Mouse (Mus musculus): Measurements from ENCODE around the gene Fndc3b. TPM values are rescaled to one million over a fixed set of nuclear protein-coding genes. Genes with fewer than 3 reads are reported as not detected.
"Not testable (repeated sequence)": the region's sequence is repeated elsewhere in the genome, so short reads cannot be mapped to it uniquely, and the experiment has no call there.

Fndc3b gene
- polyA plus RNA-seq, 1 experiment from 2014 or later, result 13.2 TPM

DNA sequence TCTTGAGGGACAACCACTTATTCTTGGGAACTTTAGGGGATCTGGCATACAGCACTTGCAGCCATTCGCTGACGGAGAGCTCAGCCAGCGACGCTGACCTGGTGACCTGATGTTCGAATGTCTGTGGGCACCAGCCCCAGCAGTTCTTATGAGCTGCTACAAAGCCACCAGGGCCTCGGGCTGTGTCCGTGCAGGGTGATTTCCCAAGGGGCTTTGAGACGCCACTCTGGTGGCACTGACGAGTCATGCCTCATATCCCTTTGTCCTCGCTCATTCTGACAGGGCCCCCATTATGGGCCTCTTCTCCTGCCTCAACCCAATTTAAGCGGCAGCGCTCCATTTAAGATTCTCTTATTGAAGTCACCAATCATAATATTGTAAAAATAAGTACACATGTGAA is 289.1 kb downstream of the Fndc3b start:
- H3K9ac ChIP-seq (ENCODE audit: low read depth, low read length), result no peak overlapping the region
- 69% methylated on average over 12 of the region's 12 CpGs for WGBS (ENCODE audit: insufficient replicate concordance)

DNA sequence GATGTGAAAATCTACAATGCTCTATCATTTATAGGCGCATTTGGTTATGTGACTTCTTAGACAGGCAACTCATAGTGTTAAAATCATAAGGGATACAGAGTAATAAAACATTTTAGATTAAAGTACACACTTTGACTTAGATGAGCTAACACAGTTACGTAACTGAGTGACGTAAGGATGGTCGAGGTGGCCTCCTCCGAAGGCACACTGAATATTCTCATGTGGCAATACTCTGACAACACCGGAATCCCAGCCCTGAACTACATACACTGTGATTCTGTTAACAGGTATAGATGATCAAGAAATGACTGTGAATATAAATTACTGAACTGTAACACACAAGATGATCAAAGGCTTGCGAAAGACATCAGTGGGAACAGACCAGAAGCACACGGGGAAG is 292.5 kb downstream of the Fndc3b start:
- no peaks in the 10 kb centered on the region for H3K36me3 ChIP-seq (ENCODE audit: control insufficient read depth, insufficient read depth)
- H3K4me2 ChIP-seq (ENCODE audit: low read depth, low read length), result no peak overlapping the region
- H3K4me1 ChIP-seq (ENCODE audit: control insufficient read depth, low read depth, low read length), result no peaks in the 10 kb centered on the region
- no peaks in the 10 kb centered on the region for H3K9me3 ChIP-seq (replicated peaks; ENCODE audit: control insufficient read depth, low read length)
- no peaks in the 10 kb centered on the region for H3K27me3 ChIP-seq (ENCODE audit: control insufficient read depth, insufficient read depth, low read depth, low read length)
- 75% methylated on average over 8 of the region's 8 CpGs for WGBS (ENCODE audit: insufficient replicate concordance)
- no peak for ATAC-seq (ENCODE audit: low read depth)
- no peak overlapping the region for H3K4me3 ChIP-seq (ENCODE audit: low read depth, low read length)
- H3K9ac ChIP-seq (ENCODE audit: low read depth, low read length), result no peak overlapping the region
- no peak overlapping the region for H3K27ac ChIP-seq (ENCODE audit: low read length)

More for the DNA sequence above, 289.1 kb downstream of the Fndc3b start:
- H3K27me3 ChIP-seq (ENCODE audit: control insufficient read depth, insufficient read depth, low read depth, low read length), result no peaks in the 10 kb centered on the region
- no peak overlapping the region for H3K27ac ChIP-seq (ENCODE audit: low read length)
- H3K9me3 ChIP-seq (replicated peaks; ENCODE audit: control insufficient read depth, low read length), result no peaks in the 10 kb centered on the region
- H3K36me3 ChIP-seq (ENCODE audit: control insufficient read depth, insufficient read depth), result no peaks in the 10 kb centered on the region; the same call in 1 of the 2 replicates
- ATAC-seq (ENCODE audit: low read depth), result no peak
- H3K4me2 ChIP-seq (ENCODE audit: low read depth, low read length), result no peak overlapping the region
- no peak overlapping the region for H3K4me3 ChIP-seq (ENCODE audit: low read depth, low read length)
- no peaks in the 10 kb centered on the region for H3K4me1 ChIP-seq (ENCODE audit: control insufficient read depth, low read depth, low read length)

DNA sequence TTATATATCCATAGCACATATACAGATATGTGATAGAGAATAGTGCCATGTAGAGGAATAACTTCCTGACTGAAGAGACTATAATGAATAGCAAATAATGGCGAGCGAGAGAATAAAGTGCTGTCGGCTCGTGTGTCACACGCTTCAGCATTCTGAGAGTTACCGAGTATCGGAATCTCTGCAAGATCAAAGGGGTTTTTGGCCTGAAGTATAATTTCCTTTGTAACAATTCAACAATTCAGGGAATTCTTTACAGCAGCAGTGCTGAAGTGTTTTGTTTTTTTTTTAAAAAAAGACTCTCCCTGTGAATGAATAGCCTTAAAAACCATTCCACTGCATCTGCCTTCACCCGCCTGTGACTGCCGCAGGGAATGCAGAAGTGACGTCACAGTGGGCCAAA is 294.3 kb downstream of the Fndc3b start:
- Histone ChIP-seq H3K4me3 (ENCODE audit: low read depth, low read length) (no peak overlapping the region), H3K27ac (ENCODE audit: low read length) (no peak overlapping the region), H3K9me3 (replicated peaks; ENCODE audit: control insufficient read depth, low read length) (no peaks in the 10 kb centered on the region), H3K4me2 (ENCODE audit: low read depth, low read length) (no peak overlapping the region), H3K36me3 (ENCODE audit: control insufficient read depth, insufficient read depth) (no peaks in the 10 kb centered on the region), H3K9ac (ENCODE audit: low read depth, low read length) (no peak overlapping the region), H3K27me3 (ENCODE audit: control insufficient read depth, insufficient read depth, low read depth, low read length) (no peaks in the 10 kb centered on the region), H3K4me1 (ENCODE audit: control insufficient read depth, low read depth, low read length) (no peaks in the 10 kb centered on the region)
- no peak for ATAC-seq (ENCODE audit: low read depth)
- 85% methylated on average over 10 of the region's 10 CpGs for WGBS (ENCODE audit: insufficient replicate concordance)

DNA sequence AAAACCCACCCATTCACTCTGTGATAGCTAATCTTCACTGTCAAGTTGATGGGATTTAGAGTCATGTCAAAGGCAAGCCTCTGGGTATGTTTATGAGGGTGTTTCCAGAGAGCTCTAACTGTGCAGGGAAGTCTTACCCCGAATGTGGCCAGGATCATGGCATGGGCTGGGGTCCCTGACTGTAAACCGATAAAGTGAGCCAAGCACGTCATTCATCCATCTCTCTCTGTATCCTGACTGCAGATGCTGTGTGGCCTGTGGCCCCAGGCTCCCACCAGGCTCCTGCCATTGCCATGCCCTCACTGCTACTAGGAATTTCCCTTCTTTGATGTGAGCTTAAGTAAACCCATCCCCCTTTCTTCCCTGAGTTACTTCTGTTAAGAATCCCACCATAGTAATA is 297.5 kb downstream of the Fndc3b start:
- Histone ChIP-seq H3K36me3 (ENCODE audit: control insufficient read depth, insufficient read depth) (no peaks in the 10 kb centered on the region), H3K27me3 (ENCODE audit: control insufficient read depth, insufficient read depth, low read depth, low read length) (no peaks in the 10 kb centered on the region), H3K27ac (ENCODE audit: low read length) (no peak overlapping the region), H3K9me3 (replicated peaks; ENCODE audit: control insufficient read depth, low read length) (no peaks in the 10 kb centered on the region), H3K4me1 (ENCODE audit: control insufficient read depth, low read depth, low read length) (no peaks in the 10 kb centered on the region), H3K4me2 (ENCODE audit: low read depth, low read length) (no peak overlapping the region), H3K9ac (ENCODE audit: low read depth, low read length) (no peak overlapping the region), H3K4me3 (ENCODE audit: low read depth, low read length) (no peak overlapping the region)
- WGBS (ENCODE audit: insufficient replicate concordance), result 45% methylated on average over 3 of the region's 3 CpGs
- no peak for ATAC-seq (ENCODE audit: low read depth)

DNA sequence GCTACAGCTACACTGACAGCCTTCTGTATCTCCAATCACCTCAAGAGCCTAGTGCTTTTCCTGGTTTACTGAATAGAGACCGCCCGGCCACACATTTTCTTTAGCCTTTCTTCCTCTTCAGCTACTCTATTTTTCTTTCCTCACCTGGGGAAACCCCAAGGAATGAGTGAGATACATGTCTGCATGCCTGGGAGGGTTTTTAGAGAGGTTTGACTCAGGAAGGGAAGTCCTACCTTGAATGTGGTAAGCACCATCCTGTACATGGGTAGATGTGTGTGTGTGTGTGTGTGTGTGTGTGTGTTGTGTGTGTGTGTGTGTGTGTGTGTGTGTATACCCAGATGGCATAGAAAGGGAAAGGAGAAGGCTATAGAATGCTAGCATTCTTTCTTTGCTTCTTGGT is 299.8 kb downstream of the Fndc3b start:
- H3K36me3 ChIP-seq (ENCODE audit: control insufficient read depth, insufficient read depth), result no peaks in the 10 kb centered on the region
- no peaks in the 10 kb centered on the region for H3K27me3 ChIP-seq (ENCODE audit: control insufficient read depth, insufficient read depth, low read depth, low read length)
- H3K4me2 ChIP-seq (ENCODE audit: low read depth, low read length), result no peak overlapping the region
- H3K4me3 ChIP-seq (ENCODE audit: low read depth, low read length), result no peak overlapping the region
- no peak for ATAC-seq (ENCODE audit: low read depth)
- no peaks in the 10 kb centered on the region for H3K9me3 ChIP-seq (replicated peaks; ENCODE audit: control insufficient read depth, low read length)
- no peaks in the 10 kb centered on the region for H3K4me1 ChIP-seq (ENCODE audit: control insufficient read depth, low read depth, low read length)
- no peak overlapping the region for H3K9ac ChIP-seq (ENCODE audit: low read depth, low read length)
- 64% methylated on average over 2 of the region's 2 CpGs for WGBS (ENCODE audit: insufficient replicate concordance)
- no peak overlapping the region for H3K27ac ChIP-seq (ENCODE audit: low read length)

DNA sequence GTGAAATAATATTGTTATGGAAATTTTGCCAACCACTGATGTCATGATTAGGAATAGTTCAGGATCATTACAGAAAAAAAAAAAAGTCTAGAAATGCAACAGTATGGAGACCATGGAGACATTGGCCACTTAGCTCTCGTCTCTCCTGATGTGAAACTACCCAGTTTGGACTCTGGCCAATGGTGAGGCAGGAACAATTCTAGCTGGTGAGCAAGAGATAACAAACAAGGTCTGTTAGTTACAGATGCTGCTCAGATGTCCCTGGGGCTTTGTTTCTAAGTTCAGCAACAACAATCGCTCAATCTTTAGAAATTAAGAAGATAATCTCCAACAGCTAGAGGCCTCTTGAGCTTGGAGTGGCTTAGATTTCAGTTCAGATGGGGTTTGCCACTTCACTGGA is 302.5 kb downstream of the Fndc3b start:
- H3K36me3 ChIP-seq (ENCODE audit: control insufficient read depth, insufficient read depth), result no peaks in the 10 kb centered on the region
- WGBS (ENCODE audit: insufficient replicate concordance), result 44% methylated on average over 2 of the region's 2 CpGs
- H3K27ac ChIP-seq (ENCODE audit: low read length), result no peak overlapping the region
- no peaks in the 10 kb centered on the region for H3K4me1 ChIP-seq (ENCODE audit: control insufficient read depth, low read depth, low read length)
- H3K9ac ChIP-seq (ENCODE audit: low read depth, low read length), result no peak overlapping the region
- H3K4me2 ChIP-seq (ENCODE audit: low read depth, low read length), result no peak overlapping the region
- H3K27me3 ChIP-seq (ENCODE audit: control insufficient read depth, insufficient read depth, low read depth, low read length), result no peaks in the 10 kb centered on the region
- no peak overlapping the region for H3K4me3 ChIP-seq (ENCODE audit: low read depth, low read length)
- no peaks in the 10 kb centered on the region for H3K9me3 ChIP-seq (replicated peaks; ENCODE audit: control insufficient read depth, low read length)
- ATAC-seq (ENCODE audit: low read depth), result no peak

DNA sequence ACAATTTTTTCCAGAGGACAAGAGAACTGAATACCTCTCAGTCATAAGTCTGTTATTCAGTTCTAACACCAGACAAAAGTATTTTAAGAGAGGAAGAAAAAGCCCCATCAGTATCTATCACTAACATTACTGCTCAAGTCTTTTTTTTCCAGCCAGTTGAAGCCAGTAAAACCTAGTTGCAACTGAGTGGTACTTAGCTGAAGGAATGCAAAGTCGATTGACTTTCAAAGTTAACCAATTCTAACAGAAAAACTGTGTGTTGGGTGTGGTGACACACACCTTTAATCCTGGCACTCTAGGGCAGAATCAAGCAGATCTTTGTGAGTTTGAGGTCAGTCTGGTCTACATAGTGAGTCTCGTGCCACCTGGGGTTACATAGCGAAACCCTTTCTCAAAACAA is 304.7 kb downstream of the Fndc3b start:
- no peak for ATAC-seq (ENCODE audit: low read depth)
- H3K4me1 ChIP-seq (ENCODE audit: control insufficient read depth, low read depth, low read length), result no peaks in the 10 kb centered on the region
- no peaks in the 10 kb centered on the region for H3K36me3 ChIP-seq (ENCODE audit: control insufficient read depth, insufficient read depth)
- WGBS (ENCODE audit: insufficient replicate concordance), result 59% methylated on average over 3 of the region's 3 CpGs
- H3K4me3 ChIP-seq (ENCODE audit: low read depth, low read length), result no peak overlapping the region
- H3K27ac ChIP-seq (ENCODE audit: low read length), result no peak overlapping the region
- no peak overlapping the region for H3K4me2 ChIP-seq (ENCODE audit: low read depth, low read length)
- no peaks in the 10 kb centered on the region for H3K9me3 ChIP-seq (replicated peaks; ENCODE audit: control insufficient read depth, low read length)
- no peaks in the 10 kb centered on the region for H3K27me3 ChIP-seq (ENCODE audit: control insufficient read depth, insufficient read depth, low read depth, low read length)
- H3K9ac ChIP-seq (ENCODE audit: low read depth, low read length), result no peak overlapping the region

DNA sequence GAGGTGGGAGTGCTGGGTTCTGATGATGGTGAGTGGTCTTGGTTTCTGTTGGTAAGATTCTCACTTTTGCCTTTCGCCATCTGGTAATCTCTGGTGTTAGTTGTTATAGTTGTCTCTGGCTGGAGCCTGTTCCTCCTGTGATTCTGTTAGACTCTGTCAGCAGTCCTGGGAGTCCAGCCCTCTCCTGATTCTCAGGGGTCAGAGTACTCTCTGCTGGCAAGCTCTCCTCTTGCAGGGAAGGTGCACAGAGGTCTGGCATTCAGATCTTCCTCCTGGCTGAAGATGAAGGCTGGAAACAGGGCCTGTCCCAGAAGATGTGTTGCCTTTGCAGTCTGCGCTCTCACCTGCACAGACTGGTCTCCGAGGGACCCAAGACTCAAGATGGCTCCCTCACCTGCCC is 310.1 kb downstream of the Fndc3b start:
- not testable (repeated sequence) for H3K4me1 ChIP-seq (ENCODE audit: control insufficient read depth, low read depth, low read length); H3K36me3 ChIP-seq (ENCODE audit: control insufficient read depth, insufficient read depth); H3K4me3 ChIP-seq (ENCODE audit: low read depth, low read length); H3K27ac ChIP-seq (ENCODE audit: low read length); H3K27me3 ChIP-seq (ENCODE audit: control insufficient read depth, insufficient read depth, low read depth, low read length); ATAC-seq (ENCODE audit: low read depth); H3K9ac ChIP-seq (ENCODE audit: low read depth, low read length); H3K4me2 ChIP-seq (ENCODE audit: low read depth, low read length); H3K9me3 ChIP-seq (replicated peaks; ENCODE audit: control insufficient read depth, low read length)
- 79% methylated on average over 3 of the region's 3 CpGs for WGBS (ENCODE audit: insufficient replicate concordance)

DNA sequence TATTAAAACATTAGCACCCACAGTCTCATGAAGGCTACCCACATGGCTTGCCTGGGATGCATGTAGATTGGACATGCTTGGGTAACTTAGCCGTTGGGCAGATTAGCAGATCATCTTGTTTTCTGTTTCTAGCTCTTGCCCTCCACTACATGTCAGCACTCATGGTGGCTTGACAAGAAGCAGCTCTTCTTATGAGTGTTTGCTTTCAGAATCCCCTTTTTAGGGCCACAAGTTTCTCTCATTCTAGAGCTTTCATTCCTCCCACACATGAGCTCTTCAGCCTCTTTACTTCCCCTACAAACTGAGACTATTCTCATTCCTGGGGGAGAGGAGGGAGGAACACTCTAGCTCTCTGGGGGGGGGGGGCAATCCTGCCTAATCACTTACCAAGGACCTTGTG is 321.2 kb downstream of the Fndc3b start:
- Histone ChIP-seq H3K4me2 (ENCODE audit: low read depth, low read length) (no peak overlapping the region), H3K4me1 (ENCODE audit: control insufficient read depth, low read depth, low read length) (no peaks in the 10 kb centered on the region), H3K36me3 (ENCODE audit: control insufficient read depth, insufficient read depth) (no peaks in the 10 kb centered on the region), H3K9me3 (replicated peaks; ENCODE audit: control insufficient read depth, low read length) (no peaks in the 10 kb centered on the region), H3K27ac (ENCODE audit: low read length) (no peak overlapping the region), H3K4me3 (ENCODE audit: low read depth, low read length) (no peak overlapping the region), H3K9ac (ENCODE audit: low read depth, low read length) (no peak overlapping the region), H3K27me3 (ENCODE audit: control insufficient read depth, insufficient read depth, low read depth, low read length) (no peaks in the 10 kb centered on the region)
- 52% methylated on average over 1 of the region's 1 CpGs for WGBS (ENCODE audit: insufficient replicate concordance)
- no peak for ATAC-seq (ENCODE audit: low read depth)

DNA sequence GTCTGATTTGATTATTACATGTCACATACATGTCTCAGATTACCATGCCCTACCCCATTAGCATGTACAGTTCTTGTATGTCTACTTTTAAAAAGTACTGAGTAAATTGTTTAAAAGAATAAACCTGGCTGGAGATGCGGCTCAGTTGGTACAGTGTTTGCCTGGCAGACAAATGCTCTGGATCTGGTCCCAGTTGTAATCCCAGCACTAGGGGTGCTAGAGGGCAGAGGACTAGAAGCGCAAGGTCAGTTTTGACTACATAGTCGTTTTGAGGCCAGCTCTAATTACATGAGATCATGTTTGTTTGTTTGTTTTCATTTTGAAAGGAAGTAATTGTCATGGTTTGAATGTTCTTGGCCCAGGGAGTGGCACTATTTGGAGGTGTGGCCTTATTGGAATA is 326.3 kb downstream of the Fndc3b start:
- Histone ChIP-seq H3K4me1 (ENCODE audit: control insufficient read depth, low read depth, low read length) (no peaks in the 10 kb centered on the region), H3K4me3 (ENCODE audit: low read depth, low read length) (no peak overlapping the region), H3K27ac (ENCODE audit: low read length) (no peak overlapping the region), H3K27me3 (ENCODE audit: control insufficient read depth, insufficient read depth, low read depth, low read length) (no peaks in the 10 kb centered on the region), H3K9me3 (replicated peaks; ENCODE audit: control insufficient read depth, low read length) (no peaks in the 10 kb centered on the region), H3K4me2 (ENCODE audit: low read depth, low read length) (no peak overlapping the region), H3K9ac (ENCODE audit: low read depth, low read length) (no peak overlapping the region), H3K36me3 (ENCODE audit: control insufficient read depth, insufficient read depth) (no peaks in the 10 kb centered on the region)
- WGBS (ENCODE audit: insufficient replicate concordance), result 52% methylated on average over 3 of the region's 3 CpGs
- no peak for ATAC-seq (ENCODE audit: low read depth)

All from liver, embryonic 16.5 days (tissue).